Mouse (Mus musculus) erythroblast, embryonic 14.5 days (primary cell): Measurements from ENCODE around the gene Lrrc59.

Experiments used
- GATA1 ChIP-seq: IDR thresholded peaks from 2 replicates; pipeline ENCODE4 v1.6.1; 2012; ENCODE audit warnings: low read length, inconsistent platforms, mixed read lengths
- TAL1 ChIP-seq: IDR thresholded peaks from 3 replicates; pipeline ENCODE4 v1.6.1; 2012; ENCODE audit warnings: low read length, inconsistent platforms, mixed read lengths

- TF ChIP-seq GATA1, result no peak
- no peak for TF ChIP-seq TAL1
Measured at GRCm38 (mm10) chr11:94598437-94599120, 31.0 kb upstream of the Lrrc59 start.
